14 mouse cellular contexts compared by ENCODE assay signal in the genomic region with DNA sequence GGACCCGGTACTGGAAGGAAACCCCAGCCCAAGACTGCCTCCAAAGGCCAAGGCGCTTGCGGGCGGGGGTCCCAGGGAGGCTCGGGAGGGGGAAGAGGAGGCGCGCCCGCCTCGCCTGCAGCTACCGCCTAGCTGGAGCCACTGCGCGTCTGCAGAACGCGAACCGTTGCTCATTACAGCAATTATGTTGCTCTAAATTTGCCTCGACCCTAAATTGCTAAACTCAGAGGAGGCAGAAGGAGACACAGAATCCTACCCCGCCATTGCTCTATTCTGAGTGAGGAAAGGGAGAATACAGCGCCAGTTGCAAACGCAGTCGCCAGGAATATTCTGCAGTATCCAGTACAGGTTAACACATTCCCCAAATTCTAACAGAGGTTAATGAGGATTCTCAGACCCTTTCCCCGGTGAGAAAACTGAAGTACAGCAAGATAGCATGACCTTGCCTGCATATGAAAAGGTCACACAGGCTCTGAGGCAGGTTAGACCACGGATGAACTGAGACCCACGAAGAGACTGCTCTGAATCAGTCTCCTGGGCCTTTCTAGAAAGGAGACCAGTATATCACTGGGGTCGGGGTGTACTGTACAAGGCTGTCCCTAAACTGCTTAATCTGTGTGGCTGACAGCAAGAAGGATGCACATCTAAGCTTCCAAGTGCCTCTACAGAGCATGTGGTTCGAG. TPM values are rescaled to one million over a fixed set of nuclear protein-coding genes. Genes with fewer than 3 reads are reported as not detected.
DNase-seq lines count a peak whose midpoint lies in the region; ATAC-seq and TF ChIP-seq lines count a peak whose summit lies in the region.
"Had no signal": no experiment of that assay in that cellular context is flagged by ENCODE, and none has a peak within 500 bp of the region (broad histone marks: within the 10 kb centered on the region; RNA-seq: fewer than 3 reads in every experiment).

No protein-coding gene starts in this region.

- peaks cover 96% of the 10 kb centered on the region for H3K27me3 ChIP-seq in midbrain, embryonic 11.5 days (ENCODE audit: control insufficient read depth, insufficient read depth, low read length)
- peaks cover 57% of the 10 kb centered on the region for H3K27me3 ChIP-seq in midbrain, embryonic 16.5 days (ENCODE audit: control insufficient read depth, insufficient read depth, low read depth, low read length)
- H3K27me3 ChIP-seq in embryonic facial prominence, embryonic 11.5 days (ENCODE audit: control insufficient read depth, insufficient read depth, low read length): peaks cover 38% of the 10 kb centered on the region
- peaks cover 97% of the 10 kb centered on the region for H3K27me3 ChIP-seq in hindbrain, embryonic 13.5 days

- H3K9me3 ChIP-seq in midbrain, embryonic 11.5 days (ENCODE audit: control insufficient read depth, low read length): no peaks in the 10 kb centered on the region
- H3K9me3 ChIP-seq in midbrain, embryonic 16.5 days (replicated peaks; ENCODE audit: control insufficient read depth, low read length, poor library complexity, severe bottlenecking): no peaks in the 10 kb centered on the region
- H3K9me3 ChIP-seq in embryonic facial prominence, embryonic 11.5 days (replicated peaks; ENCODE audit: control insufficient read depth, low read length): no peaks in the 10 kb centered on the region
- no peaks in the 10 kb centered on the region for H3K9me3 ChIP-seq in hindbrain, embryonic 13.5 days
- H3K9me3 ChIP-seq: heart, embryonic 15.5 days; stomach, embryonic 15.5 days had no signal

- H3K36me3 ChIP-seq in midbrain, embryonic 11.5 days (ENCODE audit: control insufficient read depth, insufficient read depth, low read length): no peaks in the 10 kb centered on the region
- no peaks in the 10 kb centered on the region for H3K36me3 ChIP-seq in midbrain, embryonic 16.5 days (ENCODE audit: control insufficient read depth, insufficient read depth, low read length)
- H3K36me3 ChIP-seq in embryonic facial prominence, embryonic 11.5 days (replicated peaks; ENCODE audit: control insufficient read depth, insufficient read depth, low read depth, low read length): no peaks in the 10 kb centered on the region
- H3K36me3 ChIP-seq in hindbrain, embryonic 13.5 days: no peaks in the 10 kb centered on the region
- H3K36me3 ChIP-seq: heart, embryonic 15.5 days; stomach, embryonic 15.5 days had no signal

- no peak overlapping the region for H3K9ac ChIP-seq in midbrain, embryonic 11.5 days (ENCODE audit: low read length)
- H3K9ac ChIP-seq in midbrain, embryonic 16.5 days (ENCODE audit: low read depth, low read length): no peak overlapping the region
- H3K9ac ChIP-seq in embryonic facial prominence, embryonic 11.5 days (replicated peaks; ENCODE audit: low read length): peak overlapping the region; percentile 42
- no peak overlapping the region for H3K9ac ChIP-seq in hindbrain, embryonic 13.5 days
- H3K9ac ChIP-seq: heart, embryonic 15.5 days; liver, postnatal 0 days; stomach, embryonic 15.5 days had no signal

- intact Hi-C loops in left cerebral cortex, postnatal 36 days (cut with DNase I): no loop called here
- intact Hi-C loops in gastrocnemius, adult 2 months (cut with DNase I): no loop called here

- no peak for ATAC-seq in midbrain, embryonic 11.5 days (ENCODE audit: low FRiP score)
- no peak for ATAC-seq in midbrain, embryonic 16.5 days
- no peak for ATAC-seq in embryonic facial prominence, embryonic 11.5 days (replicated peaks; ENCODE audit: insufficient number of reproducible peaks, low FRiP score, low TSS enrichment, low read depth)
- ATAC-seq in hindbrain, embryonic 13.5 days (ENCODE audit: low FRiP score): no peak
- ATAC-seq: inflammation-experienced regulatory T-cells, adult 6 months; liver, postnatal 0 days had no signal

- peaks cover 9% of the 10 kb centered on the region for H3K4me1 ChIP-seq in midbrain, embryonic 11.5 days (ENCODE audit: control insufficient read depth, insufficient read depth, low read length)
- 0 out of 2 replicates have a peak, but pooled peaks cover 5% of the 10 kb centered on the region for H3K4me1 ChIP-seq in midbrain, embryonic 16.5 days (ENCODE audit: control insufficient read depth, insufficient read depth, low read length)
- H3K4me1 ChIP-seq in embryonic facial prominence, embryonic 11.5 days (ENCODE audit: control insufficient read depth, insufficient read depth, low read length): peaks cover 4% of the 10 kb centered on the region; the same call in 1 of the 2 replicates
- peaks cover 35% of the 10 kb centered on the region for H3K4me1 ChIP-seq in hindbrain, embryonic 13.5 days (replicated peaks)

- 2% methylated on average over 25 of the region's 25 CpGs for WGBS in midbrain, embryonic 11.5 days
- 3% methylated on average over 25 of the region's 25 CpGs for whole genome bisulfite sequencing in midbrain, embryonic 16.5 days
- WGBS in embryonic facial prominence, embryonic 11.5 days: 2% methylated on average over 25 of the region's 25 CpGs
- WGBS in hindbrain, embryonic 13.5 days: 4% methylated on average over 25 of the region's 25 CpGs

- DNase-seq in midbrain, embryonic 11.5 days (ENCODE audit: low spot score, missing footprints): peak; percentile 97
- DNase-seq in embryonic facial prominence, embryonic 11.5 days (ENCODE audit: low spot score): peak; percentile 55
- peak; percentile 15 for DNase-seq in mesoderm, embryonic 11.5 days (ENCODE audit: low read depth, low spot score)
- no peak for DNase-seq in left cerebral cortex, postnatal 36 days (ENCODE audit: low spot score in 2 of 2)
- no peak for DNase-seq in gastrocnemius, adult 2 months
- DNase-seq: cerebellum, adult 11 months; liver, postnatal 0 days had no signal

- H3K4me2 ChIP-seq in midbrain, embryonic 11.5 days: no peak overlapping the region; the same call in 1 of the 2 replicates
- H3K4me2 ChIP-seq in midbrain, embryonic 16.5 days (ENCODE audit: low read length): no peak overlapping the region
- H3K4me2 ChIP-seq in embryonic facial prominence, embryonic 11.5 days (ENCODE audit: low read depth, low read length): peak overlapping the region; percentile 40
- peak overlapping the region; percentile 8; the same call in 1 of the 2 replicates for H3K4me2 ChIP-seq in hindbrain, embryonic 13.5 days
- H3K4me2 ChIP-seq: heart, embryonic 15.5 days; stomach, embryonic 15.5 days had no signal

- H3K4me3 ChIP-seq in midbrain, embryonic 11.5 days (ENCODE audit: low read depth, low read length): no peak overlapping the region
- H3K4me3 ChIP-seq in midbrain, embryonic 16.5 days (ENCODE audit: low read depth, low read length): no peak overlapping the region
- H3K4me3 ChIP-seq in embryonic facial prominence, embryonic 11.5 days (ENCODE audit: low read depth, low read length): peak overlapping the region; percentile 25
- H3K4me3 ChIP-seq in hindbrain, embryonic 13.5 days: 0 out of 2 replicates have a peak overlapping the region, but pooled peaks have one; percentile 2
- H3K4me3 ChIP-seq in gastrocnemius, adult 2 months: no peak overlapping the region
- H3K4me3 ChIP-seq: heart, embryonic 15.5 days; stomach, embryonic 15.5 days had no signal

- TF ChIP-seq CTCF in gastrocnemius, adult 2 months (IDR thresholded peaks at IDR 0.05): no peak

- no peak overlapping the region for H3K27ac ChIP-seq in midbrain, embryonic 11.5 days (ENCODE audit: low read depth, low read length)
- no peak overlapping the region for H3K27ac ChIP-seq in midbrain, embryonic 16.5 days (ENCODE audit: low read length)
- H3K27ac ChIP-seq in embryonic facial prominence, embryonic 11.5 days (replicated peaks; ENCODE audit: low read depth, low read length): peak overlapping the region; percentile 59
- H3K27ac ChIP-seq in hindbrain, embryonic 13.5 days: no peak overlapping the region
- H3K27ac ChIP-seq in gastrocnemius, adult 2 months: no peak overlapping the region
- H3K27ac ChIP-seq: heart, embryonic 15.5 days; kidney, postnatal 0 days; macrophage; stomach, embryonic 15.5 days had no signal

RNA-seq across cellular contexts. Expression of gene Msx1, which starts 5.7 kb away (rescaled TPM):
- 89.8 and 104 TPM in 2 replicates for polyA plus RNA-seq in midbrain, embryonic 11.5 days (2014; fragmentation: Nextera tagmentation; extraction: Ambion mirVana)
- polyA plus RNA-seq in midbrain, embryonic 16.5 days (2015; fragmentation: Nextera tagmentation; extraction: Ambion mirVana): 10.8 and 13.0 TPM in 2 replicates
- polyA plus RNA-seq in embryonic facial prominence, embryonic 11.5 days (2014; fragmentation: Nextera tagmentation; extraction: Ambion mirVana): 330 and 367 TPM in 2 replicates
- 28.6 and 59.6 TPM in 2 replicates for polyA plus RNA-seq in hindbrain, embryonic 13.5 days (2015; fragmentation: Nextera tagmentation; extraction: Ambion mirVana)
- total RNA-seq in left cerebral cortex, postnatal 36 days (2021): 1 to 10 TPM; 3.7 to 4.3 TPM
- total RNA-seq in gastrocnemius, adult 2 months (2021): 1 to 10 TPM; 1.7 to 2.2 TPM
- polyA plus RNA-seq: inflammation-experienced regulatory T-cells, adult 6 months; liver, postnatal 0 days; macrophage had no signal

Comparison
In these comparisons a context has a peak if more than half of its experiments do, and no peak if none do; other contexts are left out.
1. DNase-seq: peak in midbrain, embryonic 11.5 days (single experiment), embryonic facial prominence, embryonic 11.5 days (single experiment) and mesoderm, embryonic 11.5 days (single experiment); none in left cerebral cortex, postnatal 36 days (0 of 2) and gastrocnemius, adult 2 months (single experiment).
2. H3K4me2 ChIP-seq: peak in embryonic facial prominence, embryonic 11.5 days (single experiment) and hindbrain, embryonic 13.5 days (single experiment); none in midbrain, embryonic 11.5 days (single experiment) and midbrain, embryonic 16.5 days (single experiment).
3. H3K4me3 ChIP-seq: peak in embryonic facial prominence, embryonic 11.5 days (single experiment) and hindbrain, embryonic 13.5 days (single experiment); none in midbrain, embryonic 11.5 days (single experiment), midbrain, embryonic 16.5 days (single experiment) and gastrocnemius, adult 2 months (single experiment).